Mouse (Mus musculus): ENCODE measurements around the gene Filip1. TPM values are rescaled to one million over a fixed set of nuclear protein-coding genes. Genes with fewer than 3 reads are reported as not detected.
A peak's percentile ranks its signal among the peaks of the same experiment; 100 is the strongest.
"Not testable (repeated sequence)": the region's sequence is repeated elsewhere in the genome, so short reads cannot be mapped to it uniquely, and the experiment has no call there.

Gene Filip1
- polyA plus RNA-seq, 1 experiment: 0.92 TPM

GRCm38 (mm10) chr9:80026017-80026416 is 13.4 kb upstream of the Filip1 start:
- no peak overlapping the region for H3K27ac ChIP-seq (ENCODE audit: control insufficient read depth, insufficient read depth, low read depth, low read length, poor library complexity)
- no peak overlapping the region for H3K4me3 ChIP-seq (replicated peaks; ENCODE audit: control insufficient read depth, low read depth, low read length)
- 3% methylated on average over 2 of the region's 2 CpGs for WGBS
- H3K4me1 ChIP-seq (ENCODE audit: control insufficient read depth, insufficient read depth, low read length): no peaks in the 10 kb centered on the region
- TF ChIP-seq POLR2A (IDR thresholded peaks at IDR 0.05; ENCODE audit: borderline replicate concordance, control insufficient read depth, low read depth, low read length) (no peak), CTCF (IDR thresholded peaks at IDR 0.05; ENCODE audit: control insufficient read depth, insufficient read depth, low read length) (peak; percentile 30; the same call in 1 of the 2 replicates)

- not testable (repeated sequence) for H3K4me1 ChIP-seq (ENCODE audit: control insufficient read depth, insufficient read depth, low read length); H3K4me3 ChIP-seq (replicated peaks; ENCODE audit: control insufficient read depth, low read depth, low read length); H3K27ac ChIP-seq (ENCODE audit: control insufficient read depth, insufficient read depth, low read depth, low read length, poor library complexity)
- 75% methylated on average over 5 of the region's 5 CpGs for WGBS
These were observed 12.7 kb upstream of the Filip1 start for GRCm38 (mm10) chr9:80025347-80025746.

GRCm38 (mm10) chr9:80022821-80023220 is 10.2 kb upstream of the Filip1 start:
- TF ChIP-seq CTCF (IDR thresholded peaks at IDR 0.05; ENCODE audit: control insufficient read depth, insufficient read depth, low read length) (no peak), POLR2A (IDR thresholded peaks at IDR 0.05; ENCODE audit: borderline replicate concordance, control insufficient read depth, low read depth, low read length) (no peak)
- no peak overlapping the region; the same call in 1 of the 2 replicates for H3K27ac ChIP-seq (ENCODE audit: control insufficient read depth, insufficient read depth, low read depth, low read length, poor library complexity)
- H3K4me1 ChIP-seq (ENCODE audit: control insufficient read depth, insufficient read depth, low read length): no peaks in the 10 kb centered on the region
- WGBS: 84% methylated on average over 8 of the region's 8 CpGs
- no peak overlapping the region for H3K4me3 ChIP-seq (replicated peaks; ENCODE audit: control insufficient read depth, low read depth, low read length)

GRCm38 (mm10) chr9:80021648-80022047 is 9.0 kb upstream of the Filip1 start:
- H3K4me3 ChIP-seq (replicated peaks; ENCODE audit: control insufficient read depth, low read depth, low read length): no peak overlapping the region
- H3K4me1 ChIP-seq (ENCODE audit: control insufficient read depth, insufficient read depth, low read length): no peaks in the 10 kb centered on the region
- 25% methylated on average over 1 of the region's 1 CpGs for WGBS
- TF ChIP-seq CTCF (IDR thresholded peaks at IDR 0.05; ENCODE audit: control insufficient read depth, insufficient read depth, low read length) (no peak), POLR2A (IDR thresholded peaks at IDR 0.05; ENCODE audit: borderline replicate concordance, control insufficient read depth, low read depth, low read length) (no peak)
- no peak overlapping the region for H3K27ac ChIP-seq (ENCODE audit: control insufficient read depth, insufficient read depth, low read depth, low read length, poor library complexity)

- H3K4me1 ChIP-seq (ENCODE audit: control insufficient read depth, insufficient read depth, low read length): no peaks in the 10 kb centered on the region
- no peak for TF ChIP-seq POLR2A (IDR thresholded peaks at IDR 0.05; ENCODE audit: borderline replicate concordance, control insufficient read depth, low read depth, low read length)
- TF ChIP-seq CTCF (IDR thresholded peaks at IDR 0.05; ENCODE audit: control insufficient read depth, insufficient read depth, low read length): no peak
- no peak overlapping the region for H3K27ac ChIP-seq (ENCODE audit: control insufficient read depth, insufficient read depth, low read depth, low read length, poor library complexity)
- WGBS: 62% methylated on average over 3 of the region's 3 CpGs
- H3K4me3 ChIP-seq (replicated peaks; ENCODE audit: control insufficient read depth, low read depth, low read length): no peak overlapping the region
These were observed 7.8 kb upstream of the Filip1 start for GRCm38 (mm10) chr9:80020429-80020828.

DNA sequence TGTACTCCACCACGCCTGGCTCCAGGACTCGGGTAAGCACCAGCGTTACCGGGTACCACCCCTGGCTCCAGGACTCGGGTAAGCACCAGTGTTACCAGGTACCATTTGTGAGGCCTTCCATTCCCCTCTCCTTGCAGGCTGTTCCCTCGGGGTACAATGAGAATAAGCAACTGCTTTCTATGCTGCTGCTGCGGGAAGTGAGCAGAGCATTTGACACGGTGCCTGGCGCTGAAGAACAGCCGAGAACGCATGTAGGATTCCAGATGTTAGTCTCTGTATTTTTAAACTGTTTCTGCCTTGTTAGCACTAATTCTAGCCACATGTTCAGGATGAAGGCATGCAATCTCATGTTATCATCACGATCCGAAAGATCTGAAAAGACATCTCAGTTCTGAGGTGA is 635 bp downstream of the Filip1 start:
- Histone ChIP-seq H3K4me1 (ENCODE audit: control insufficient read depth, insufficient read depth, low read length) (no peaks in the 10 kb centered on the region), H3K27ac (ENCODE audit: control insufficient read depth, insufficient read depth, low read depth, low read length, poor library complexity) (no peak overlapping the region), H3K4me3 (replicated peaks; ENCODE audit: control insufficient read depth, low read depth, low read length) (no peak overlapping the region)
- no peak for TF ChIP-seq CTCF (IDR thresholded peaks at IDR 0.05; ENCODE audit: control insufficient read depth, insufficient read depth, low read length)
- no peak for TF ChIP-seq POLR2A (IDR thresholded peaks at IDR 0.05; ENCODE audit: borderline replicate concordance, control insufficient read depth, low read depth, low read length)
- 90% methylated on average over 13 of the region's 13 CpGs for WGBS

DNA sequence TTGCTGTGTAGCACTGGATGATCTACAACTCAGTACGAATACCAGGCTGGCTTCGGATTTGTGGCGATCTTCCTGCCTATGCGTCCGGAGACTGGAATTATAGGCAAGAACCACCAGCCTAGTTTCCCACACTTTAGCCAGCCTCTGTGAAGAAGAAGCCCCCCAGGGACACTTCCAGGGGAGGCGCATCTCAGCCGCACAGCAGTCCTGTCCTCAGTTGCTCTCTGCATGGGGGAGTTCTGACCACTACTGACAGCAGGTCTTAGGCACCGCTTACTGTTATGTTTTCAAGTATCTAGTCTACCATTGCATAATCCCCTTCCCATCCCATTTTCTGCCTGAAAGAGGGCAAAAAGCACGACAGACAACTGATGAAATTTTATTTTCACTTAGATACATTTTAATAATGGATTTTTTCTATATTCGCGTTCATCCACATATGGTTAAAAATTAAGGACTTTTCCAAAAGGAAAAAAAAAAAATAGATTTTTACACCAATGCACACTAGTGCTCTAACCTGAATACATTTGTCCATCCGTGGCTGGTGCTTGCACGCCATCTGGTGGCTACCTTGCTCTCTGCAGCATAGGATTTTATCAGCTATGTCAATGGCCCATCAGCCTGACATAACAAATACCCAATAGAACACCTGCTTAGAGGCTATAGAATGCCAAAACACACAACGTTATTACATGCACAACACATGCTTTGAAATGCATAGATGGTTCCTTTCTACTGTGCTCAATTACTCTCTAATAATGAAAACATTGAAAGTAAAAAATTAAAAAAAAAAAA is 10.1 kb downstream of the Filip1 start:
- no peak overlapping the region for H3K27ac ChIP-seq (ENCODE audit: control insufficient read depth, insufficient read depth, low read depth, low read length, poor library complexity)
- no peak overlapping the region for H3K4me3 ChIP-seq (replicated peaks; ENCODE audit: control insufficient read depth, low read depth, low read length)
- 47% methylated on average over 14 of the region's 14 CpGs for WGBS
- no peaks in the 10 kb centered on the region for H3K4me1 ChIP-seq (ENCODE audit: control insufficient read depth, insufficient read depth, low read length)
- TF ChIP-seq POLR2A (IDR thresholded peaks at IDR 0.05; ENCODE audit: borderline replicate concordance, control insufficient read depth, low read depth, low read length) (no peak), CTCF (IDR thresholded peaks at IDR 0.05; ENCODE audit: control insufficient read depth, insufficient read depth, low read length) (peak; percentile 96)

- H3K27ac ChIP-seq (ENCODE audit: control insufficient read depth, insufficient read depth, low read depth, low read length, poor library complexity): no peak overlapping the region
- no peaks in the 10 kb centered on the region for H3K4me1 ChIP-seq (ENCODE audit: control insufficient read depth, insufficient read depth, low read length)
- TF ChIP-seq CTCF (IDR thresholded peaks at IDR 0.05; ENCODE audit: control insufficient read depth, insufficient read depth, low read length) (no peak), POLR2A (IDR thresholded peaks at IDR 0.05; ENCODE audit: borderline replicate concordance, control insufficient read depth, low read depth, low read length) (no peak)
- H3K4me3 ChIP-seq (replicated peaks; ENCODE audit: control insufficient read depth, low read depth, low read length): no peak overlapping the region
- 45% methylated on average over 6 of the region's 6 CpGs for WGBS
These were observed 15.4 kb downstream of the Filip1 start for GRCm38 (mm10) chr9:79997282-79997681.

DNA sequence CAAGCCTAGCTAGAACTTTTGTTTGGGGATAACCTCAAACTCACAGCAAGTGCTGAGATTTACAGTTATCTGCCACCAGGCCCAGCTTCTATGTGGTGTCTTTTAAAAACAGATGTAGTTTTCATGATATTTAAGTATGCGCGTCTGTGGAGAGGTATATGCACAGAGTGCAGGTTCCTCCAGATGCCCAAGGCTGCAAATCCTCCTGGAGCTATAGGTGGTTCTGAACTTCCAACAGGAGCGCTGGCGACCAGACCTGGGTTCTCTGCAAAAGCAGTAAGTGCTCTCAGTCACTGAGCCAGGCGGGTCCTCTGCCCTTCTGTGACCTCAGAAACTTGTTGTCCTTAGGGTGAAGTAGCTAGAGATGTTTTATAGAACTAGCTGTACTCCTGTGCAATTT is 18.4 kb downstream of the Filip1 start:
- Histone ChIP-seq H3K4me1 (ENCODE audit: control insufficient read depth, insufficient read depth, low read length) (no peaks in the 10 kb centered on the region; the same call in 1 of the 2 replicates), H3K4me3 (replicated peaks; ENCODE audit: control insufficient read depth, low read depth, low read length) (no peak overlapping the region), H3K27ac (ENCODE audit: control insufficient read depth, insufficient read depth, low read depth, low read length, poor library complexity) (no peak overlapping the region)
- TF ChIP-seq POLR2A (IDR thresholded peaks at IDR 0.05; ENCODE audit: borderline replicate concordance, control insufficient read depth, low read depth, low read length) (no peak), CTCF (IDR thresholded peaks at IDR 0.05; ENCODE audit: control insufficient read depth, insufficient read depth, low read length) (no peak)
- 89% methylated on average over 5 of the region's 5 CpGs for WGBS

All from bone marrow, adult 2 months (tissue).